Mouse (Mus musculus) olfactory bulb, adult 2 months (tissue): Measurements from ENCODE around the gene Asic5. TPM values are rescaled to one million over a fixed set of nuclear protein-coding genes. Genes with fewer than 3 reads are reported as not detected.

Experiments
- H3K27ac ChIP-seq: fragments of 200-500 bp; 2 replicates; pipeline ENCODE4 v1.5.1; 2012; ENCODE audit warnings: low read depth, low read length; ENCODE audit not compliant: insufficient read depth
- H3K4me1 ChIP-seq: fragments of 200-500 bp; 2 replicates; pipeline ENCODE4 v1.6.1; 2012; ENCODE audit warnings: low read length; ENCODE audit not compliant: control insufficient read depth, insufficient read depth
- H3K4me3 ChIP-seq: fragments of 200-500 bp; 2 replicates; pipeline ENCODE4 v1.5.1; 2012; ENCODE audit warnings: mild to moderate bottlenecking, low read depth, low read length, moderate library complexity; ENCODE audit not compliant: insufficient read depth
- CTCF ChIP-seq: fragments of 200-500 bp; IDR thresholded peaks from 2 replicates; pipeline ENCODE4 v1.5.1; 2012; ENCODE audit warnings: low read depth, mild to moderate bottlenecking, low read length, moderate library complexity; ENCODE audit not compliant: insufficient read depth
- POLR2A ChIP-seq: fragments of 200-500 bp; IDR thresholded peaks from 2 replicates; pipeline ENCODE4 v1.6.1; 2012; ENCODE audit warnings: mild to moderate bottlenecking, low read depth, low read length, moderate library complexity; ENCODE audit not compliant: insufficient read depth
- WGBS: fragments of 180-500 bp; shearing (Covaris S2); methylation state at CpG from one replicate; pipeline ENCODE4 v1.1.7; 2018; 5-methylcytosine and 5-hydroxymethylcytosine counted together
- polyA plus RNA-seq: library from polyadenylated mRNA; stranded (reverse); fragments of >200 nt; gene quantifications from 2 replicates; pipeline ENCODE4 v1.2.4, GENCODE M21; 2012; ENCODE audit warnings: low replicate concordance; ENCODE audit not compliant: missing spikeins, insufficient read depth, insufficient read length

Gene Asic5
- polyA plus RNA-seq, result not detected in 2 replicates

GRCm38 (mm10) chr3:81981990-81982389 is at the start of gene Asic5:
TSS of gene Asic5 (plus strand) at chr3:81982290.
- TF ChIP-seq POLR2A, result no peak
- no peak for TF ChIP-seq CTCF
- 93% methylated on average over 5 of the region's 5 CpGs for WGBS
- Histone ChIP-seq H3K4me1 (no peaks in the 10 kb centered on the region), H3K4me3 (no peak within 1 kb of the TSS), H3K27ac (no peak within 1 kb of the TSS)

GRCm38 (mm10) chr3:81933348-81933747 is 48.7 kb upstream of the Asic5 start:
- Histone ChIP-seq H3K4me3 (no peak overlapping the region), H3K27ac (no peak overlapping the region), H3K4me1 (no peaks in the 10 kb centered on the region)
- no peak for TF ChIP-seq CTCF
- TF ChIP-seq POLR2A, result no peak
- WGBS, result 75% methylated on average over 4 of the region's 4 CpGs

GRCm38 (mm10) chr3:81938924-81939323 is 43.2 kb upstream of the Asic5 start:
- H3K4me1 ChIP-seq, result peaks cover 2% of the 10 kb centered on the region; the same call in 1 of the 2 replicates
- no peak for TF ChIP-seq CTCF
- WGBS, result 76% methylated on average over 3 of the region's 3 CpGs
- no peak overlapping the region for H3K4me3 ChIP-seq
- no peak overlapping the region for H3K27ac ChIP-seq

GRCm38 (mm10) chr3:81942341-81942740 is 39.7 kb upstream of the Asic5 start:
- 95% methylated on average over 3 of the region's 3 CpGs for WGBS
- TF ChIP-seq CTCF, result no peak
- no peak for TF ChIP-seq POLR2A
- Histone ChIP-seq H3K4me3 (no peak overlapping the region), H3K4me1 (peaks cover 2% of the 10 kb centered on the region; the same call in 1 of the 2 replicates), H3K27ac (no peak overlapping the region)

- Histone ChIP-seq H3K4me3 (no peak overlapping the region), H3K4me1 (peaks cover 2% of the 10 kb centered on the region; the same call in 1 of the 2 replicates), H3K27ac (no peak overlapping the region)
- 93% methylated on average over 3 of the region's 3 CpGs for WGBS
- TF ChIP-seq POLR2A (no peak), CTCF (no peak)
Observed at GRCm38 (mm10) chr3:81943097-81943496, 39.0 kb upstream of the Asic5 start.

- Histone ChIP-seq H3K27ac (no peak overlapping the region), H3K4me1 (peaks cover 2% of the 10 kb centered on the region; the same call in 1 of the 2 replicates), H3K4me3 (no peak overlapping the region)
- WGBS, result 94% methylated on average over 7 of the region's 7 CpGs
- TF ChIP-seq POLR2A, result no peak
- no peak for TF ChIP-seq CTCF
Observed at GRCm38 (mm10) chr3:81944851-81945393, 37.2 kb upstream of the Asic5 start.

GRCm38 (mm10) chr3:81949048-81949447 is 33.0 kb upstream of the Asic5 start:
- no peak overlapping the region for H3K4me3 ChIP-seq
- H3K27ac ChIP-seq, result no peak overlapping the region
- 66% methylated on average over 1 of the region's 1 CpGs for WGBS
- no peak for TF ChIP-seq POLR2A
- TF ChIP-seq CTCF, result no peak
- peaks cover 4% of the 10 kb centered on the region; the same call in 1 of the 2 replicates for H3K4me1 ChIP-seq

GRCm38 (mm10) chr3:81951785-81952184 is 30.3 kb upstream of the Asic5 start:
- TF ChIP-seq POLR2A, result no peak
- TF ChIP-seq CTCF, result no peak
- WGBS, result 55% methylated on average over 2 of the region's 2 CpGs
- Histone ChIP-seq H3K27ac (no peak overlapping the region), H3K4me3 (no peak overlapping the region), H3K4me1 (peaks cover 4% of the 10 kb centered on the region; the same call in 1 of the 2 replicates)

- 96% methylated on average over 5 of the region's 5 CpGs for WGBS
- peaks cover 4% of the 10 kb centered on the region; the same call in 1 of the 2 replicates for H3K4me1 ChIP-seq
- TF ChIP-seq POLR2A (no peak), CTCF (no peak)
- H3K4me3 ChIP-seq, result no peak overlapping the region
- no peak overlapping the region for H3K27ac ChIP-seq
Observed at GRCm38 (mm10) chr3:81957484-81957883, 24.6 kb upstream of the Asic5 start.
